Mouse (Mus musculus) embryonic facial prominence, embryonic 12.5 days (tissue): ENCODE data around the gene Scap. TPM values are rescaled to one million over a fixed set of nuclear protein-coding genes. Genes with fewer than 3 reads are reported as not detected.
"Not testable (repeated sequence)": the region's sequence is repeated elsewhere in the genome, so short reads cannot be mapped to it uniquely, and the experiment has no call there.

Experiments used
- ATAC-seq: fragments of 200-750 bp; cut with Nextera tagmentation; 2 replicates; pipeline ENCODE4 v1.8.0; 2017; ENCODE audit not compliant: insufficient number of reproducible peaks, insufficient read depth, low FRiP score, low TSS enrichment
- H3K27ac ChIP-seq: fragments of 300-500 bp; sonication (generic); 2 replicates; pipeline ENCODE4 v1.5.1; 2016; ENCODE audit warnings: mild to moderate bottlenecking
- H3K27me3 ChIP-seq: fragments of 300-500 bp; sonication (generic); 2 replicates; pipeline ENCODE4 v1.6.1; 2016; ENCODE audit warnings: mild to moderate bottlenecking, moderate library complexity
- H3K36me3 ChIP-seq: fragments of 300-500 bp; sonication (generic); 2 replicates; pipeline ENCODE4 v1.6.1; 2016; ENCODE audit warnings: mild to moderate bottlenecking
- H3K4me1 ChIP-seq: fragments of 300-500 bp; sonication (generic); 2 replicates; pipeline ENCODE4 v1.6.1; 2016
- H3K4me2 ChIP-seq: fragments of 300-500 bp; sonication (generic); replicated peaks from 2 replicates; pipeline ENCODE4 v1.6.1; 2016; ENCODE audit warnings: mild to moderate bottlenecking, moderate library complexity
- H3K4me3 ChIP-seq: fragments of 300-500 bp; sonication (generic); 2 replicates; pipeline ENCODE4 v1.5.1; 2016; ENCODE audit warnings: mild to moderate bottlenecking
- H3K9ac ChIP-seq: fragments of 300-500 bp; sonication (generic); 2 replicates; pipeline ENCODE4 v1.6.1; 2016; ENCODE audit warnings: mild to moderate bottlenecking, moderate library complexity
- H3K9me3 ChIP-seq: fragments of 300-500 bp; sonication (generic); 2 replicates; pipeline ENCODE4 v1.6.1; 2016; ENCODE audit warnings: mild to moderate bottlenecking, moderate library complexity
- WGBS: fragments of 180-500 bp; shearing (Covaris S2); methylation state at CpG from one replicate; pipeline ENCODE4 v1.1.7; 2016; 5-methylcytosine and 5-hydroxymethylcytosine counted together
- polyA plus RNA-seq: library from polyadenylated mRNA; unstranded; fragments of >200 nt; fragmentation: Nextera tagmentation; extraction: Ambion mirVana; gene quantifications from 2 replicates; pipeline ENCODE4 v1.2.1, GENCODE M21; 2016

Gene Scap
- polyA plus RNA-seq, 1 experiment from 2014 or later, result 49.3 TPM

DNA sequence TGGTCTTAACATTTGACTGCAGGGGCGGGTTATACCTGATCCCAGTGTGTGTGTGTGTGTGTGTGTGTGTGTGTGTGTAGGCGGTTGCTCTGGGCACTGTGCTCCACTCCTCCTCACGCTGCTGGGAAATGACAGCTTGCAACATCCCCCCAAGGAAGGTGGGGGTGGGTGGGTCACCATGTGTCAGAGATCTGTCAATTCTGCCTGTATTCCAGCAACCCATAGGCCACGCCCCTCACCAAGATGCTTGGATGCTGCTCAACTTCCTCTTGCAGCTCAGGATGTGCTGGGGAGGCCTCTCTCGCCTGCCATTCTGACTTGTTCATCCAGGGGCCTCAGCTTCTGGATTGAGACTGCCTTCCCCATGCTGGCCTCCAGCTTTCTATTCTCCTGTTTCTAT, 18.4 kb upstream of the Scap start:
- 68% methylated on average over 5 of the region's 5 CpGs for WGBS
- no peak overlapping the region for H3K9ac ChIP-seq
- H3K4me1 ChIP-seq, result no peaks in the 10 kb centered on the region
- H3K27me3 ChIP-seq, result no peaks in the 10 kb centered on the region
- no peak overlapping the region for H3K4me2 ChIP-seq
- no peak for ATAC-seq
- no peak overlapping the region for H3K4me3 ChIP-seq
- H3K27ac ChIP-seq, result no peak overlapping the region
- H3K36me3 ChIP-seq, result peaks cover 73% of the 10 kb centered on the region
- no peaks in the 10 kb centered on the region for H3K9me3 ChIP-seq

GRCm38 (mm10) chr9:110315410-110315809, 17.7 kb upstream of the Scap start:
- H3K9ac ChIP-seq, result no peak overlapping the region
- 75% methylated on average over 6 of the region's 6 CpGs for WGBS
- H3K27me3 ChIP-seq, result no peaks in the 10 kb centered on the region
- H3K4me2 ChIP-seq, result no peak overlapping the region
- no peak overlapping the region for H3K4me3 ChIP-seq
- H3K9me3 ChIP-seq, result no peaks in the 10 kb centered on the region
- ATAC-seq, result no peak
- no peak overlapping the region for H3K27ac ChIP-seq
- H3K36me3 ChIP-seq, result peaks cover 71% of the 10 kb centered on the region
- H3K4me1 ChIP-seq, result no peaks in the 10 kb centered on the region

DNA sequence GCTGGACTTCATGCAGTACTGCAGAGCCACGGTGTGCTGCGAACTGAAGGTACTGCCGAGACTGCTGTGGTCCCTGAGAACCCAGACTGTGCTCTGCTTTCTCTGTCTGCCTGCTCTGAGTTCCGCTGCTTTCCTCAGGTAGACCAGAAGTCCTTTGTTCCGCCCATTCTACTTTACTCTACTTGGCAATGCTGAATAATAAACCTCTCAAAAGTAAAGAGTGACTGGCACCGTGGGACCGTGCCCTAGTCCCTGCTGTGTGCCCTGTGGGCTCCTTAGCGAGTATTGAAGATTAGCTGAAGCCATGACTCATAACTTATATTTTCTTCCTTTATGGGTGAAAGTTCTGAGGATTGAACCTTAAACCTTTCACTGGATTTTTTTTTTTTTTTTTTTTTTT, 17.2 kb upstream of the Scap start:
- peaks cover 71% of the 10 kb centered on the region for H3K36me3 ChIP-seq
- H3K9ac ChIP-seq, result no peak overlapping the region

GRCm38 (mm10) chr9:110316503-110316902, 16.6 kb upstream of the Scap start:
- no peak for ATAC-seq

More for the DNA sequence above, 17.2 kb upstream of the Scap start:
- Histone ChIP-seq H3K27ac (no peak overlapping the region), H3K4me3 (no peak overlapping the region), H3K4me1 (no peaks in the 10 kb centered on the region), H3K27me3 (no peaks in the 10 kb centered on the region), H3K9me3 (no peaks in the 10 kb centered on the region), H3K4me2 (no peak overlapping the region)
- no peak for ATAC-seq
- WGBS, result 94% methylated on average over 8 of the region's 8 CpGs

GRCm38 (mm10) chr9:110320769-110321168, 12.3 kb upstream of the Scap start:
- no peaks in the 10 kb centered on the region for H3K27me3 ChIP-seq
- H3K4me1 ChIP-seq, result no peaks in the 10 kb centered on the region
- no peak overlapping the region for H3K4me3 ChIP-seq
- H3K9me3 ChIP-seq, result no peaks in the 10 kb centered on the region
- H3K36me3 ChIP-seq, result peaks cover 50% of the 10 kb centered on the region
- H3K9ac ChIP-seq, result no peak overlapping the region
- ATAC-seq, result no peak
- H3K27ac ChIP-seq, result no peak overlapping the region
- H3K4me2 ChIP-seq, result no peak overlapping the region
- 88% methylated on average over 10 of the region's 10 CpGs for WGBS

More at GRCm38 (mm10) chr9:110316503-110316902, 16.6 kb upstream of the Scap start:
- Histone ChIP-seq H3K27me3 (no peaks in the 10 kb centered on the region), H3K4me3 (no peak overlapping the region), H3K4me1 (no peaks in the 10 kb centered on the region), H3K27ac (no peak overlapping the region), H3K9me3 (no peaks in the 10 kb centered on the region), H3K36me3 (peaks cover 73% of the 10 kb centered on the region), H3K9ac (no peak overlapping the region), H3K4me2 (no peak overlapping the region)
- 94% methylated on average over 8 of the region's 8 CpGs for WGBS

DNA sequence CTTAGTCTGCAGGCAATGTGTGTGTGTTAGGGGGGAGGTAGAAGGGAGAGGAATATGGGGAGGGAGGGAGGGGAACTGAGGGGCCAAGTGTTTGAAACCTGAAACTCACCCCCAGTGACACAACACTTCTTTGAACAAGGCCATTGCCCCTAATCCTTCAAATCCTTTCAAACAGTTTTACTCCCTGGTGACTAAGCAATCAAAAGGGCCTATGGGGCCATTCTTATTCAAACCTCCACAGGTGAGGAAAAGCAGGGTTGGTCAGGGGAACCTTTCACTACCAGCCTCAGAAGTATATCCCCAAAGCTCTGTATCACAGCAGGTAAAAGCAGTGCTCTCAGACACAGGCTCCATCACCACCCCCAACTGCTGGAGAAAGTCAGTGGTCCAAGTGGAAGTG, 10.1 kb upstream of the Scap start:
- Histone ChIP-seq H3K36me3 (peaks cover 36% of the 10 kb centered on the region), H3K4me2 (no peak overlapping the region), H3K4me3 (no peak overlapping the region), H3K27me3 (no peaks in the 10 kb centered on the region), H3K9me3 (no peaks in the 10 kb centered on the region), H3K9ac (no peak overlapping the region), H3K27ac (no peak overlapping the region), H3K4me1 (no peaks in the 10 kb centered on the region)
- ATAC-seq, result no peak

DNA sequence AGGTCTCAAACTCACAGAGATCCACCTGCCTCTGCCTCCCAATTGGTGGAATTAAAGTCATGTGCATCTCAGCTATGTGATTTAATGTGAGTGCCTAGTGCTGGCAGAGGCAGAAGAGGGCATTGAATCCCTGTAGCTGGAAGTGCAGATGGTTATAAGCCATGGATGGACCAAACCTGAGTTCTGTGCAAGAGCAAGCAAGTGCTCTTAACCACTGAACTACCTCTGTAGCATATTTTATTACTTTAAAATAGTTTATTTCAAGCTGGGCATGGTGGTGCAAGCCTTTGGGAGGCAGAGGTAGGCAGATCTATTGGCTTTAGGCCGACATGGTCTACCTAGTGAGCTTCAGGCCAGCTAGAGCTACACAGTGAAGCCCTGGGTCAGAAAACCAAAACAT, 8.9 kb upstream of the Scap start:
- Histone ChIP-seq H3K9me3 (no peaks in the 10 kb centered on the region), H3K36me3 (peaks cover 25% of the 10 kb centered on the region), H3K27me3 (no peaks in the 10 kb centered on the region), H3K4me1 (no peaks in the 10 kb centered on the region), H3K9ac (no peak overlapping the region), H3K4me2 (no peak overlapping the region), H3K4me3 (no peak overlapping the region), H3K27ac (no peak overlapping the region)
- no peak for ATAC-seq
- WGBS, result 91% methylated on average over 1 of the region's 1 CpGs

DNA sequence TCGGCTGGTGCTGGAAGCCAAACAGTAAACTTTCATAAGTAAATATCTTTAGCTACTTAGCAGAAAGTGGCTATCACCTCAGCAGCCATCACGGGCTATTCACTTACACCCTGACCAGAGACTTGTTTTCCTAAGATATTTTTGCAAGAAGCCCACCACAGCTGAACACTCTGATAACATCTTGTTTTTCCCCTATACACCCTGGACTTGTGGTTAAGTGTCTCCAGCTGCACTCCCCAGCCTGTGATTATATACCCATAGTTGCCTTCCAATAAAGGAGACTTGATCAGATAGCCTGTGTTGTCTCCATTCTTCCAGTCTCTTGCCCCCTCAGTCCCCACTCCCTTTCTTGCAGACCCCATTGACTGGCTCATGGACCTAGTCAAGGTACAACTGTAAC, 4.9 kb upstream of the Scap start:
- Histone ChIP-seq H3K27ac (no peak overlapping the region), H3K36me3 (no peaks in the 10 kb centered on the region), H3K4me2 (no peak overlapping the region), H3K9ac (no peak overlapping the region), H3K4me3 (no peak overlapping the region), H3K27me3 (no peaks in the 10 kb centered on the region), H3K9me3 (no peaks in the 10 kb centered on the region), H3K4me1 (no peaks in the 10 kb centered on the region)
- ATAC-seq, result no peak
- WGBS, result 76% methylated on average over 2 of the region's 2 CpGs

GRCm38 (mm10) chr9:110328946-110329630, 4.0 kb upstream of the Scap start:
- no peak for ATAC-seq
- H3K27ac ChIP-seq, result no peak overlapping the region
- H3K9ac ChIP-seq, result no peak overlapping the region
- H3K27me3 ChIP-seq, result no peaks in the 10 kb centered on the region
- H3K4me3 ChIP-seq, result no peak overlapping the region
- no peaks in the 10 kb centered on the region for H3K9me3 ChIP-seq
- no peaks in the 10 kb centered on the region for H3K36me3 ChIP-seq
- WGBS, result 66% methylated on average over 5 of the region's 5 CpGs
- peaks cover 4% of the 10 kb centered on the region; the same call in 1 of the 2 replicates for H3K4me1 ChIP-seq
- H3K4me2 ChIP-seq, result no peak overlapping the region

GRCm38 (mm10) chr9:110329655-110330054, 3.4 kb upstream of the Scap start:
- Histone ChIP-seq H3K4me3 (no peak overlapping the region), H3K9ac (no peak overlapping the region), H3K36me3 (no peaks in the 10 kb centered on the region), H3K9me3 (no peaks in the 10 kb centered on the region), H3K27me3 (no peaks in the 10 kb centered on the region), H3K4me2 (no peak overlapping the region), H3K27ac (no peak overlapping the region), H3K4me1 (peaks cover 9% of the 10 kb centered on the region)
- ATAC-seq, result no peak
- 81% methylated on average over 21 of the region's 21 CpGs for WGBS

DNA sequence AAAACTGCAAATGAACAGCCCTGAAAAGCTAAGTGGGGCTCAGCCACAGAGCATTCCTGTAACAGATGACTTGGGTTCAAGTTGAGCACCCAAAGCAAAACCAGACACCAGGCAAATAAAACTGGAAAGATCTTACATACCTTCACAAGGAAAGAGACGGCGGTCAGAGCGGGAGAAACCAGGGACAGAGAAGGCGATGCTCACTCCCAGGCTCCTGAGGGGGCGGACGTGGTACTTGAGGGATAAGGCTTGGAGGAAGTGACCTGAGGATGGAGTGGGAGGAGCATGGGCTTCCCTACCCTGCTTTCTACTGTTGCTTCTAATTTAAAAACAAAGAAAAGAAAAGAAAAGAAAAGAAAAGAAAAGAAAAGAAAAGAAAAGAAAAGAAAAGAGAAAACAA, 2.7 kb upstream of the Scap start:
- 46% methylated on average over 6 of the region's 6 CpGs for WGBS
- ATAC-seq, result no peak
- Histone ChIP-seq H3K4me3 (no peak overlapping the region), H3K9ac (no peak overlapping the region), H3K36me3 (no peaks in the 10 kb centered on the region), H3K4me2 (no peak overlapping the region), H3K4me1 (peaks cover 15% of the 10 kb centered on the region), H3K9me3 (no peaks in the 10 kb centered on the region), H3K27ac (no peak overlapping the region), H3K27me3 (no peaks in the 10 kb centered on the region)

GRCm38 (mm10) chr9:110330913-110331312, 2.2 kb upstream of the Scap start:
- not testable (repeated sequence) for ATAC-seq, H3K27ac ChIP-seq, H3K27me3 ChIP-seq, H3K9ac ChIP-seq, H3K4me3 ChIP-seq, H3K4me2 ChIP-seq, H3K36me3 ChIP-seq, H3K9me3 ChIP-seq
- 87% methylated on average over 5 of the region's 5 CpGs for WGBS
- peaks cover 15% of the 10 kb centered on the region for H3K4me1 ChIP-seq

GRCm38 (mm10) chr9:110333896-110334259, 790 bp downstream of the Scap start:
- Histone ChIP-seq H3K27ac (no peak overlapping the region), H3K9me3 (no peaks in the 10 kb centered on the region), H3K36me3 (no peaks in the 10 kb centered on the region), H3K27me3 (no peaks in the 10 kb centered on the region), H3K4me2 (peak overlapping the region; percentile 85), H3K4me1 (peaks cover 18% of the 10 kb centered on the region), H3K9ac (peak overlapping the region; percentile 74), H3K4me3 (peak overlapping the region; percentile 74)
- WGBS, result 14% methylated on average over 12 of the region's 12 CpGs
- no peak for ATAC-seq
